Mouse (Mus musculus) urinary bladder, adult 2 months (tissue): ENCODE data around the gene Brpf3. TPM values are rescaled to one million over a fixed set of nuclear protein-coding genes. Genes with fewer than 3 reads are reported as not detected.
A peak's percentile ranks its signal among the peaks of the same experiment; 100 is the strongest.
"Not testable (repeated sequence)": the region's sequence is repeated elsewhere in the genome, so short reads cannot be mapped to it uniquely, and the experiment has no call there.

Source experiments
- DNase-seq: peaks from one replicate; pipeline ENCODE4 v3.0.0; 2022; ENCODE audit warnings: low spot score
- polyA plus RNA-seq: library from polyadenylated mRNA; depleted of rRNA; stranded (reverse); fragments of >200 nt; gene quantifications from 2 replicates; pipeline ENCODE4 v1.2.3, GENCODE M21; 2012; rRNA removed

The Brpf3 gene
- 33.3 and 34.0 TPM in 2 replicates for polyA plus RNA-seq

GRCm38 (mm10) chr17:28800671-28801412 lies at the start of gene Brpf3:
Gene Brpf3 (plus strand): TSS chr17:28801090.
- DNase-seq: peak; percentile 86

- DNase-seq: no peak
Observed at GRCm38 (mm10) chr17:28756447-28756846, 44.4 kb upstream of the Brpf3 start.

GRCm38 (mm10) chr17:28757470-28757869 lies 43.4 kb upstream of the Brpf3 start:
- no peak for DNase-seq

- DNase-seq: no peak
Observed at GRCm38 (mm10) chr17:28760736-28761312, 40.1 kb upstream of the Brpf3 start.

- peak; percentile 65 for DNase-seq
Observed at GRCm38 (mm10) chr17:28761871-28762270, 39.0 kb upstream of the Brpf3 start.

GRCm38 (mm10) chr17:28766203-28766602 lies 34.7 kb upstream of the Brpf3 start:
- DNase-seq: no peak

GRCm38 (mm10) chr17:28766781-28767515 lies 33.9 kb upstream of the Brpf3 start:
- no peak for DNase-seq

GRCm38 (mm10) chr17:28769121-28769874 lies 31.6 kb upstream of the Brpf3 start, which contains the start of gene Mapk13:
Gene Mapk13 (plus strand): TSS chr17:28769297.
- peak; percentile 34 for DNase-seq

GRCm38 (mm10) chr17:28769875-28770421 lies 30.9 kb upstream of the Brpf3 start:
- DNase-seq: peak; percentile 45

- no peak for DNase-seq
Observed at GRCm38 (mm10) chr17:28771289-28771688, 29.6 kb upstream of the Brpf3 start.

GRCm38 (mm10) chr17:28774303-28774702 lies 26.6 kb upstream of the Brpf3 start:
- not testable (repeated sequence) for DNase-seq

GRCm38 (mm10) chr17:28775161-28775560 lies 25.7 kb upstream of the Brpf3 start:
- DNase-seq: no peak

GRCm38 (mm10) chr17:28776817-28777216 lies 24.1 kb upstream of the Brpf3 start:
- no peak for DNase-seq

- DNase-seq: no peak
Observed at GRCm38 (mm10) chr17:28777231-28778005, 23.5 kb upstream of the Brpf3 start.

GRCm38 (mm10) chr17:28779735-28780134 lies 21.2 kb upstream of the Brpf3 start:
- DNase-seq: no peak

GRCm38 (mm10) chr17:28780836-28781235 lies 20.1 kb upstream of the Brpf3 start:
- no peak for DNase-seq

GRCm38 (mm10) chr17:28781290-28782045 lies 19.4 kb upstream of the Brpf3 start:
- no peak for DNase-seq

- no peak for DNase-seq
Observed at GRCm38 (mm10) chr17:28785036-28785435, 15.9 kb upstream of the Brpf3 start.

GRCm38 (mm10) chr17:28787507-28787906 lies 13.4 kb upstream of the Brpf3 start:
- no peak for DNase-seq

- no peak for DNase-seq
Observed at GRCm38 (mm10) chr17:28797031-28797430, 3.9 kb upstream of the Brpf3 start.
